Mouse (Mus musculus): ENCODE measurements around the gene Helz.
"Not testable (repeated sequence)": the region's sequence is repeated elsewhere in the genome, so short reads cannot be mapped to it uniquely, and the experiment has no call there.

Helz gene

DNA sequence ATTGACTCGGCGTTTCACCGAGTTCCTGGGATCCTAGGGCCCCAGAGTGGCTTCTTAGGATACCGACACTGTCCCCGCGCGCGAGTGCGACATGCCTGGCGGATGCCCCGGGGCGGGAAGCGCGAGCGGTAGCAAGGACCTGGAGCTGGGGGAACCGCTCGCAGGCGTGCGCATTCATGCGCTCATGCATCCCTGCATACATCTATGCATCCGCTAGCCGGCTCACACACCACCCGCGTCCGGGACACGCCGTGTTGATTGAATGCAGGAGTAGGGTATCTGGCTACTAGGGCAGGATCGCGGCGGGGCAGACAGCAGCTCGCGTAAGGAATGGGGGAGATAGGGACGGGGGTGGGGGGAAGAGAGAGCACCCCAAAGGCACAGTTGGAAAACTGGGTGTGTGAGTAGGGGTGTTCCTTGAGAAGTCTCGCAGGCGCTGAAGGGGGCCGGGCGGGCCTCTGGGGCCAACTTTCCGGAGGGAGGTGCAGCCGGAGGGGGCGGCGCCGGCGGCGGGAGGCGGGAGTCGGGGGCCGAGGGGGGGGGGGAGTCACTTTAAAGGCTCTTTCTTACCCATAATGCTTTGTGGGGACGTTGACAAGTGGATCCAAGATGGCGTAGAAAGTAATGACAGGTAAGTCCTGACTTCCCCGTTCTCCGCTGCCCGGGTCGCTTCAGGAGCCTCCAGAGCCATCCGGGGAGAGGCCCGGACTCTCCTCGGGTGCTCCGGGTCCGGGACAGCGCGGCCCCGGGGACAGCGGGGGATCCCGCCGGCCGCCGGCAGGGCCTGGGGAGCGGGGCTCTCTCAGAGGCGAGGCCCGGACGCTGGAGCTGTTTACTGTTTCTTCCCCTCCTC lies at the start of gene Helz:
Gene Helz, plus strand, starts transcription at position 580 of the 853 bp plus-strand sequence.
- CTCF ChIA-PET = interaction anchor here (0.6 to 0.7 kb wide), 2 partner anchors 12 to 722 kb away, joined by 3 read pairs; no protein-coding TSS in a partner anchor

DNA sequence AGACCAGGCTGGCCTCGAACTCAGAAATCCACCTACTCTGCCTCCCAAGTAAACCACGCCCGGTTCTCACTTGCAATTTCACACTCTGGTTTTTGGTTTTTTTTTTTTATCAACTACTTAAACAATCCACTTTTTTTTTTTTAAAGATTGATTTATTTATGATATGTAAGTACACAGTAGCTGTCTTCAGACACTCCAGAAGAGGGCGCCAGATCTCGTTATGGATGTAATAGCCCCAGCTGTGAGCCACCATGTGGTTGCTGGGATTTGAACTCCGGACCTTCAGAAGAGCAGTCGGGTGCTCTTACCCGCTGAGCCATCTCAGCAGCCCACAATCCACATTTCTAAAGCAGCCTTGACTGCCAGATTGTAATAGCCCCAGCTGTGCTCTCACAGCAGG lies 44.9 kb upstream of the Helz start:
- CTCF ChIA-PET = no interaction called here

DNA sequence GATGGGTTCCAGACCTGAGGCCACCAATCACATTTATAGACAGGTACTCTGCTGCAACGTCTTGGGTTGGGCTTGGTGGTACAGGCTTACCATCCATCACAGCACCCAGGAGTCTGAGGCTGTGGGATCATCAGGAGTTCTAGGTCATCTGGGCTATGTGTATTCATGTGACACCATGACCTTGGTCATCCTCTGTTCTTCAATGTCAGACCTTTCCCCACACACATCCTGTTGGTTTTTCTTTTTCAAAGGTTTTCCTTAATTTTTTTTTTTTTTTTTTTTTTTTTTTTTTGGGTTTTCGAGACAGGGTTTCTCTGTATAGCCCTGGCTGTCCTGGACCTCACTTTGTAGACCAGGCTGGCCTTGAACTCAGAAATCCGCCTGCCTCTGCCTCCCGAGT lies 43.4 kb upstream of the Helz start:
- CTCF ChIA-PET = interaction anchor here (0.9 kb wide), 1 partner anchor 45 kb away, joined by 9 read pairs; no protein-coding TSS in a partner anchor

DNA sequence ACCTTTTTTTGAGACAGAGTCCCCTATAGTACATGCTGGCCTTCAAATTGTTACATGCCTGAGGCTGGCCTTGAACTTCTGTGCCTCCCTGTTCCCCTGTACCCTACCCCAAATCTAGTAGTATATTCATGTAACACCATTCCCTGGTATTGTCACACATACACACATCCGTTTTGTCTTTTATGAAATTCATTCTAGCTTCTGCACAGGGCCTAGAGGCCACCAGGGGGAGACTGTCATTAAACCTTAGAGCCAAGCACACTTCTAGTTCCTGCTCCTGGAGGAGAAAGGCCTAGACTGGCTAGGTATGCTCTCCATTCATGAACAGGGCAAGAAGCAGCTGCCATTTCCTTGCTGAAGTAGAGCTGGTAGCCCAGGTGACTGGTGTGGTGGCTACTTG lies 41.5 kb upstream of the Helz start:
- CTCF ChIA-PET = interaction anchor here (0.6 kb wide), 1 partner anchor 235 kb away, joined by 3 read pairs; no protein-coding TSS in a partner anchor

DNA sequence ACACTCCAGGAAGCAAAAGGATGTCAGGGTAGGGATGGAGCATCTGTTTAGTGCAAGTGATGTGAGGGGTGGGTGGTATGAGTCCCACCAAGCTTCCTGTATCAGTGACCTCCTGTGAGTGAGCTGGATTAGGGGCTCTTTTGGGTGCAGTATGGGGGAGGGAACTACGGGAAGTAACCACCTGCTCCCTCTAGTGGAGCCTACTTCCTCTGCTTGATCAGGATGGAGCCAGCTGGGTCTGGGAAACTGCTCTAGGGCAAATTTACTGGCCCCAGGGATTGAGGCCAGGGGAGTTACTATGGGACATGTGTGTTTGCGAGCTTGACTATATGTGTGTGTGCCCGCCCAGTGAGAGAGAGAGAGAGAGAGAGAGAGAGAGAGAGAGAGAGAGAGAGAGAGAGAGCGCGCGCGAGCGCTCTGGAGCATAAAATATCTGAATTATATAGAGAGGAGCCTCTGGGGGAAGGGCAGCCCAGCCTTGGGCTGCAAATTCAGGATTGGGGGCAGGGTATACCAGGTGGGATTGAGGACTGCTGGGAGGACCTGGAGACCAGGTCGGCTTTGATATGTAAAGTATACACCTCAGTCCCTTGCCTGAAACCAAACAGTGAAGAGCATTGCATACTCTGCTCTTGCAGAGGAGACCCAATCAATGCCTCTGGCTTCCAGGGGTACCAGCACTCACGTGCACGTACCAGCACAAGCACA lies 37.9 kb upstream of the Helz start:
- CTCF ChIA-PET = interaction anchor here (0.7 kb wide), 1 partner anchor 30 kb away, joined by 11 read pairs; the partner anchor contains the start of gene Psmd12

DNA sequence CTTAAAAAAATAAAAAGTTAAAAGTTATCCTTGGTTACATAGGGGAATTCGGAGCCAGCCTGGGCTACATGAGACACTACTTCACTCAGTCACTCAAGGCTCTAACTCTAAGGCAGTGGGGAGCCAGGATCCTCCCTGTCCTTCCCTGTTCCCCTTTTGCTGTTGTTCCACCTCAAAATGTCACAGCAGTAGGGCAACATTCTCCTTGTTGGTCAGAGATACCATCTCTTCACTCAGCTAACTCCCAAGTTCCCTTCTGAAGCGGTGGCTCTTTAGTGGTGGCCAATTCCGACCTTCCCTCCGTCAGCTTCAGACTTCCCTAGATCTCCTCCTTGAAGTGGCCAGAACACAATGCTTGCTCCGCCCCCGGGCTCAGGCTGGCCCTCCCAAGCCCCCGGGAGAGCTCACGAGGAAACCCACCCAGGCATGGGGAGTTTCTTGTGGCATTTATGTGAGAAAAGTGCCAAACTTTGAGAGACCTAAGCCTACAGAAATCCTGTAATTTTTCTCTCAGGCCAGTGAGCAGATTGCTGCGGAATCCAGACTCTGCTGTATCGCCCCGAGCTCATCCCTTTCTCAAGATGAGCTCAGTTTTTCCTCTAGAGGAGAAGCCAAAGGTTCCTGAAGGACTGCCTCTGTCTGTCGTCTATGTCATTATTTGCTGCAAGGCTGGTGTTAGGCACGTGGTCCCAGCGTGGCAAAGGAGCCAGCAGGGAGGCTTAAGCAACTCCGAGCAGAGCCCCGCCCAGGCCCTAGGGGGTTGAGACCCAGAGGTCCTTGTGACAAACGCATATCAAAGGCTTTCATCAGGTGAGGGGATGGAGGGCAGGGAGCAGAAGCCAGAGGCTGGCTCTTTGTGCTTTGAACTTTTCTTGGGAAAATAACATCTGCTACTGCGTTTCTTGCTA lies 37.1 kb upstream of the Helz start:
- CTCF ChIA-PET = interaction anchor here (0.7 kb wide), 1 partner anchor 12 kb away, joined by 6 read pairs; no protein-coding TSS in a partner anchor

DNA sequence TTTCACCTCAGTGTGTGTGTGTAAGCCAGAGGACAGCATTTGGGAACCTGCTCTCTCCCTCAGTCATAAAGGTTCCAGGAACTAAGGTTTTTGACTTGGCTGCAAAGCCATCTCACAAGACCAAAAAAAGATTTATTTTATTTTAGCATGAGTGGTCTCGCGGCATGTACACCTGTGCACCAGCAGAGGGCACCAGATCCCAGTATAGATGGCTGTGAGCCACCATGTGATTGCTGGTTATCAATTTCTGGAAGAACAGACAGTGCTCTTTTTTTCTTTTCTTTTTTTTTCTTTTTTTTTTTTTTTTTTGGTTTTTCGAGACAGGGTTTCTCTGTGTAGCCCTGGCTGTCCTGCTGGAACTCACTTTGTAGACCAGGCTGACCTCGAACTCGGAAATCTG lies 35.8 kb upstream of the Helz start:
- CTCF ChIA-PET = not testable (repeated sequence)

DNA sequence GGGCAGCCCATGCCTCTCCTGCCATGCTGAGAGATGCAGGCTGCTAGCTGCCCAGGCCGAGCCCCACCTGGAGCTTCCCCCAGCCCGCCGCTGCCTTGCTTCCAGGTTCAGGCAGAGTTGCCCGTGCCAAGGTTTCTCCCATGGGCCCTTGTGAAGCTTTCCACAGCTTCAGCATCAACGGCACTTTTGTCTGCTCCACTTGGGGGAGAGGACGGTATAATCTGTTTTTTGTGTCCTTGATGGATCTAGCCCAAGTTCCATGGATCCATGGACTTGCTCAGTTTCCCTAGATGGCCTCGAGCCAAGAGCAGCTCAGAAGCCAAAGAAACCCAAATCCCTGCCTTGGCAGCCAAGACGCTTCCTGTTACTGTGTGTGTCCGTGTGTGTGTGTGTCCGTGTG lies 34.7 kb upstream of the Helz start:
- CTCF ChIA-PET = no interaction called here

DNA sequence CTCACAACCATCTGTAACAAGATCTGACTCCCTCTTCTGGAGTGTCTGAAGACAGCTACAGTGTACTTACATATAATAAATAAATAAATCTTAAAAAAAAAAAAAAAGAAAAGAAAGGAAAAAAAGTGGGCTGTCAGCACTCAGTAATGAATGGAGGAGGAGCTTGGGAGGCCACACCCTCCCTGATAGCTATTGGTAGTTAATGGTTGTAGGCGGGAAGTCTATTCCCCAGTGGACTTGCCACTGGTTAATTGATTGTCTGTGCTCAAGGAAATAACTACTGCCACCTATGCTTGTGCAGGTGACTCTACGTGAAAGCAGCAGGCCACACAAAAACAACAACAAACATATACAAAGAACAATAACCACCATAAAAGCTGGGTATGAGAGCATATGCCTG lies 31.3 kb upstream of the Helz start:
- CTCF ChIA-PET = interaction anchor here (0.6 kb wide), 1 partner anchor 19 kb away, joined by 4 read pairs; no protein-coding TSS in a partner anchor

DNA sequence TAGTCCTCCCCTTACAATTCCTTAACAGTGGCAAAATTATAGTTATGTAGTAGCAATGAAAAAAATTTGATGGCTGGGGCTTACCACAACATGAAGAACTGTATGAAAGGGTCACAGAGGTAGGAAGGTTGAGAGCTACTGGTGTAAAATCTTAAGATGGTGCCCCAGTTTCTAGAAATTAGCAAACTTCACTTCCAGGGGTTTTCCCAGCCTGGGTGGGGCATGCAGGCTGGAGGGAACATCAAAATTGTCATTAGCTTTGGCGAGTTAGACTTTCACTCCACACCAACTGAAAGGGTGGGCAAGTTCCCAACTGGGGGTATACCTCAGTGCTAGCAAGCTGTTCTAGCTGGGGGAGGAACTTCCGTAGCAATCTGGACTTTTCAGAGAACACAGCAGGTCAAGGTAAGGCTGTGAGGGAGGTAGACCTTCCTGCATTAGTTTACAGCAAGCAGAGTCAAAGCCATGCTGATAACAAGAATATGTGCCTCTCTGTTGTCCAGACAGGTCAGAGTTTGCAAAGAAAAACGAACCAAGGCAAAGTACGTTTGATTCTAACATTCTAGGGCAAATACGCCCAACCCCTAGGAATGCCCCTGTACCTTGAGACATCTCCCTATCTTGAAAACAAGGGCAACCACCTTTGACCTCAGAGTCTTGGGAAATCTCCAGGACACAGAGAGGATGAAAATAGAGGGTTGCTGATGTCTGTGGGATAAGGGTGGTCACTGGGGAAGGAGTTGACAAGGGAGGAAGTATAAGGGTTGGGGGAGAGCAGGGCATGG lies 28.9 kb upstream of the Helz start:
- CTCF ChIA-PET = no interaction called here

DNA sequence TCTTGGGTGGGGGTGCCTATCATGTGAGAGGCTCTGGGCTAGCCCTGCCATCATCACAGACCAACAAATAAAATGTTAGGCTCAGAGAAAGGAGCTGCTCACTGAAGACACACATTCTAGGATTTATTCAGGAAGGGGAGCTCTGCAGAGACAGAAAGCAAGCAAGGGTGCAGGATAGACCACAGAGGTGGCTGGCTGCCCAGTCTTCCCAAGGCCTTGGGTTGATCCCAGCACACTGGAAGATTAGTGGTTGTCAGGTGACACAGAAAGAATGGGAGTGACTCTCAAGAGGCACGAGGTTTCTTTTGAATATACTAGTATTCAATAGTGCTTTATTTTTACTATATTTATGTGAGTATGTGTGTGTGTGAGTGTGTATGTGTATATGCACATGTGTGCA lies 26.6 kb upstream of the Helz start:
- CTCF ChIA-PET = no interaction called here

DNA sequence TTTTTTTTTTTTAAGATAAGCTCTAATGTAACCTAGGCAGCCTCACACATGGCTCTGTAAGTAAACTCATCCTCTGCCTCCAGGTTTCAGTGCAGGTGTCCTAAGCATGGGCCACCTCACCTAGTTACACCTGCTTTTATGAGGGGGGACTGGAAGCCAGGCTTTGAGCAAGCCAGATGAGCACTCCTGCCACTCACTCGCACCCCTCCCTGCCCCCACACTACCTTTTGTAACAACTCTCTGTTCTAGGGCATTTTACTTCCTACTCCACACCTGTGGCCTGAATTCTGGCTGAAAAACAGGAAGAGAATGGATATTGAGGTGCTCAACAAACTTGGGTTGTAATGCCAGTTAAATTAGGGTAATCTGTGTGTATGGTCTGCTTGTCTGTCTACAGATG lies 22.8 kb upstream of the Helz start:
- CTCF ChIA-PET = no interaction called here

DNA sequence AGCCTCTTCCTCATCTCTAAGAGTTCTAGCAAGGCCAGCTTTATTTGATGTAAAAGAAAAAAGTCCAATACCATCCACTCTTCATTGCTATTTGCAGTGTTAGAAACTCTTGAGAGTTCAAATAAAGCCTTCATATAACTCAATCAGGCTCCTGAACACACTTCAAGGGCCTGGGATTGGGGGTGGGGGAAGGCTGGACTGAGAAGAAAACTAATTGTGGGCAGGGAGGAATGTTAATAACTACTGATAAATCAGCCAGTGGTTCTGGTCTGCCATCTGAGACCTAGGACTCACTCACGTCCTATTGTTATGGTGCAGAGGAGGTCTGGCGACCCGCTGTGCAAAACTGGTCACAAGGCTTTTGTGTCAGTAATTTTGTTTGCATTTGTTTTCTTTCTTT lies 20.1 kb upstream of the Helz start:
- CTCF ChIA-PET = no interaction called here

DNA sequence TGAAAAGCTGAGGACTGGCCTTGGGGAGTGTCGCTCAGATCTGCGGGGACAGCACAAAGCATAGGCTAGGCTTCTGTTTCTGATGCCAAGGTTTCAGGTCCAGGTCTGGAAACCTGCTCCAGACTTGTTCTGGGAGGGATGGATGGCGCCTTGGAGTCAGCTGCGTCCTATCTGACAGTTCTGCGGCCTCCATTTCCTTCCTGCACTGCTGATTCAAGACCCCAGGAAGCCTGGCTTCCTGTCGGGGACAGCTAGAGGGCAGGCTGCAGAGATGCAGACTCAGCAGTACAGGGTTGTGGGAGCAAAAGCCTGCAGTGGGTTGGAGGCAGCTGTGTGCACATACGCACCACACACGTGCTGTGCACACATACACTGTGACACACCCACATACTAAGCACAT lies 18.4 kb upstream of the Helz start:
- CTCF ChIA-PET = interaction anchor here (0.7 kb wide), 1 partner anchor 197 kb away, joined by 3 read pairs; no protein-coding TSS in a partner anchor

DNA sequence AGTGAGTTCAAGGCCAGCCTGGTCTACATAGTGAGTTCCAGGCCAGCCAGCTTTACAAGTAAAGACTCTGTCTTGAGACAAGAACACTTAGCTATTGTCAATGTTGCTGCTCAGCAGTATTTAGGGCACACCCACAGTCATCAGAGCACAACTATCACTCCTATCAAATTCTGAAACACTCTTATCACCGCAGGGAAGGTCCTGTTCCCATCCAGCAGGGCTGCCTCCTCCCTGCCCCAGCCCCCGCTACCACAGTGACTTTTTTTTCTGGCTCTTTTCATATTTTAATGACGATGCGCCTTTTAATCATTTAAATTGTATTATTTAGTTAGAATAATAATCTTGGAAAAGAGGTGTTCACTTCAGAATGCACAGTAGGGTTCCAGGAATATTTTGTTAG lies 16.3 kb upstream of the Helz start:
- CTCF ChIA-PET = no interaction called here

DNA sequence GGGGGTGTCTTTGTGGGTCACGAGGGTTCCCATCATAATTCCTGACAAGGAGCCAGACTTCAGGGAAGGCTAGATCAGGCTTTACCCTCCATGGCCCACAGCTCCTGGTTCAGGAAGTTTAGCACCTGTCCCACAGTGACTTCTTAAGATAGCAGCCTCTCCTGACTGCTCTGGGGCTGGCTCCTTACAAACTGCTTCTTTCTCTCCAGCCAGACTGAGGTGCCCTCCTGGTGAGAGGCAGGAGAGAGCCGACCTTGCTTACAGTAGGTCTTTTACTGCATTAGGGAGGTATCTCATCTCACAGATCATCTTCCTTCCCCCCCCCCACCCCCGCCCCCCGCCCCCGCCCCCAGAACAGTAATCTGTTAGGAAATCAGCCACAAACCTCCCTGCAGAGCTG lies 15.5 kb upstream of the Helz start:
- CTCF ChIA-PET = no interaction called here

DNA sequence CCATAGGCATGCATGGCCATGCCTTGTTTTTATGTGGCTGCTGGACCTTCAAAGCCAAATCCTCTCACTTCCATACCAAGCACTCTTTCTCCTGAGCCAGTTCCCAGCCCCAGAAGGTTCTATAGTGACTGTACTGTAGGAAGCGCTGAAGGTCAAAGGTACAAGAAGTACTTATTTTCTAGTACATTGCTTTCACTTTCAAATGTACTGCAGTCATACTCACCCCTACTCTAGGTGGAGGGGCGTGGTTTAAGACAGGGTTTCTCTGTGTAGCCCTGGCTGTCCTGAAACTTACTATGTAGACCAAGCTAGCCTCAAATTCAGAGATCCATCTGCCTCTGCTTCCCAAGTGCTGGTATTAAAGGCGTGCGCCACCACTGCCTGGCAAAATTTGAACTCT lies 8.7 kb upstream of the Helz start:
- CTCF ChIA-PET = interaction anchor here (0.6 kb wide), 1 partner anchor 322 kb away, joined by 7 read pairs; no protein-coding TSS in a partner anchor

DNA sequence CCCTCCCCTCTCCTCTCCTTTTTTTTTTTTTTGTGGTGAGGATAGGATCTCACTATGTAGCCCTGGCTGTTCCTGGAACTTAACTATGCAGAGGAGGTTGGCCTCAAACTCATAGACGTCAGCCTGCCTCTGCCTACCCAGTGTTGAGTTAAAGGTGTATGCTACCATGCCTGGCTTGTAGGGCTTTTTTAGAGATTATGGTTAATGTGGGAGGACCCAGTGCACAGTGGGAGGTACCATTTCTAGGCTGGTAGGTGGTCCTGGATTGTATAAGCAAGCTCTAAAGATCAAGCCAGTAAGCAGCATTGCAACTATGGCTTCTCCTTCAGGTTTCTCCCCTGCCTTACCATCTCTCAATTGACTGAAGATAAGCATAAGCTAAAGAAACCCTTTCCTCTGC lies 7.4 kb upstream of the Helz start:
- CTCF ChIA-PET = no interaction called here

DNA sequence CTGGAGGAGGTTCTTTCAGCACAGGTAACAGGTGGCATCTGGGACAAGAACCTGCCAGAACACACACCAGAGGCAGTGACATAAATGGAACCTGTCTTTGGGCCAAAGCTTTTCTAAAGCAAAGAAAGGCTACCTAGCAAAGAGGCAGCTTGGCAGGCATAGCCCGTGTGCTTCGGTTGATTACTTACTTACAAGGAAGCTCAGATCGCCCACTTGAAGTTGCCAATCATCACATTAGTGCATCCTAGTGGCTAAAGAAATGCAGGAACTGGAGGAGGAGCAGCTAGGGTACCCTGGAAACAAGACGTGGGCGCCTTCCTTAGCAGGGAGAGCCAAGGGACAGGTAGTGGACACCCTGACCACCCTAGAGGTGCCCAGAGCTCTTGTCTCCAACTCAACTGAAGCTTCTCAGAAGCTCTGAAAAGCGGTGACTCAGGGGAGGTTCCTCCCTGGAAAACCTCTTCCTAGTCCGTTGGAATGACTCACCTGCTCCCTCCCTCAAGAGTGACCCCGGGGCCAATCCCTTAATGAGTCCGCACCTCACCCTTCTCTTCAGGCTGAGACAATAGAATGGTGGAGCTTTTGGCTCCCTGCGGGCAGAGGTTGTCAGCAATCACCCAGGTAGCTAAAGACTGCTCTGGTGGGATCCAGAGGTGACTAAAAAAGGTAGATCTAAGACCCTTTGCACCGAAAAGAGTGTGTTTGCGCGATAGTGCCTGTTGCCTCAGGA lies 1.8 kb upstream of the Helz start:
- CTCF ChIA-PET = interaction anchor here (0.5 to 0.6 kb wide), 2 partner anchors 20 to 59 kb away, joined by 3 to 10 read pairs; no protein-coding TSS in a partner anchor

DNA sequence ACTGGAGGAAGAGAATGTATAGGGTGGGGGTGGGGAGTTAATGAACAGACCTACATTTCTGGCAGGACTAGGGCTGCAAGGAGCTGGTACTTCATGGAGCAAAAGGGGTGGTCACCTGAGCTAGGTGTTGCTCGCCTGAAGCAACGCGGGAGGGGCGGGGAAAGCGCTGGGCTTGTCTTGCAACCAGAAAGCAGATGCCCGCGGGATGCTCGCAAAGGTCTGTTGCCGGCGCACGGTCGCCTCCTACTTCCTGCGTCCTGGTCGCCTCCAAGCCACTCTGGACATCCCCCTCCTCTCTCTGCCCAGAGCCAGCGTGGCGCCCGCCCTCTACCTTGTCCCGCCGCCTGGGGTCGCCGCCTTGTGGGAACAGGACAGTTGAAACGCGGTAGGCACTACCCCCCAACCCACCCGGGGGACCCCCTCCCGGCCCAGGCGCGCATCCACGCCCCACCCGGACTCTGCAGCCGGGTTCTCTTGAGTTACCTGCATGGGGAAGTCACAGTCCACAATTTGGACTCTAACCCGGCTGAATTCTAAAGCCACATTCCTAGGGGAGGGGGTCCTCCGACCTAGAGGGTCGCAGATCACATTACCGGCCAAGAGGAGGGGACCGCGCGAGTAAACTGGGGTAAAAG lies 946 bp upstream of the Helz start:
- CTCF ChIA-PET = interaction anchor here (0.5 to 0.7 kb wide), 4 partner anchors 12 to 723 kb away, joined by 3 to 10 read pairs (median 3); no protein-coding TSS in a partner anchor

Data from spleen, embryonic (tissue).